Mouse (Mus musculus) heart, postnatal 0 days (tissue): ENCODE measurements at regions not wholly inside any gene's neighbourhood (a gene's known extent, or its start where the extent isn't known, plus 50 kb on each side); places are given as distances from the start of the nearest gene placed in this dataset.

Experiments
- ATAC-seq: fragments of 200-750 bp; cut with Nextera tagmentation; 2 replicates; pipeline ENCODE4 v1.8.0; 2017; ENCODE audit warnings: low read depth, moderate number of reproducible peaks, moderate library complexity; ENCODE audit not compliant: insufficient read depth
- DNase-seq: peaks from one replicate; pipeline ENCODE4 v3.0.0-alpha.2; 2016; ENCODE audit warnings: low spot score
- H3K27ac ChIP-seq: fragments of 300-500 bp; sonication (generic); 2 replicates; pipeline ENCODE4 v1.5.1; 2014; ENCODE audit warnings: low read depth, mild to moderate bottlenecking
- H3K27me3 ChIP-seq: fragments of 300-500 bp; sonication (generic); 2 replicates; pipeline ENCODE4 v1.6.1; 2014; ENCODE audit warnings: low read length, mixed read lengths; ENCODE audit not compliant: control insufficient read depth, insufficient read depth
- H3K36me3 ChIP-seq: fragments of 300-500 bp; sonication (generic); replicated peaks from 2 replicates; pipeline ENCODE4 v1.6.1; 2014; ENCODE audit warnings: low read length, mixed read lengths; ENCODE audit not compliant: control insufficient read depth, insufficient read depth
- H3K4me1 ChIP-seq: fragments of 300-500 bp; sonication (generic); 2 replicates; pipeline ENCODE4 v1.6.1; 2014; ENCODE audit warnings: antibody characterized with exemption; ENCODE audit not compliant: control insufficient read depth, insufficient read depth
- H3K4me2 ChIP-seq: fragments of 300-500 bp; sonication (generic); 2 replicates; pipeline ENCODE4 v1.6.1; 2014; ENCODE audit warnings: low read depth, mild to moderate bottlenecking, low read length, moderate library complexity
- H3K4me3 ChIP-seq: fragments of 300-500 bp; sonication (generic); 2 replicates; pipeline ENCODE4 v1.5.1; 2014; ENCODE audit warnings: low read depth, low read length
- H3K9ac ChIP-seq: fragments of 300-500 bp; sonication (generic); replicated peaks from 2 replicates; pipeline ENCODE4 v1.6.1; 2014; ENCODE audit warnings: low read depth, low read length, mixed read lengths
- H3K9me3 ChIP-seq: fragments of 300-500 bp; sonication (generic); replicated peaks from 2 replicates; pipeline ENCODE4 v1.6.1; 2016; ENCODE audit warnings: low read length; ENCODE audit not compliant: control insufficient read depth
- CTCF ChIP-seq: IDR thresholded peaks from 2 replicates; pipeline ENCODE4 v1.5.1; 2016; ENCODE audit warnings: antibody characterized with exemption, control low read depth, low read depth
- EP300 ChIP-seq: IDR thresholded peaks from 2 replicates; pipeline ENCODE4 v1.6.1; 2016; ENCODE audit warnings: antibody characterized with exemption, low read depth
- WGBS: fragments of 180-500 bp; shearing (Covaris S2); extraction: QIAGEN DNeasy Blood & Tissue Kit; methylation state at CpG from one replicate; pipeline ENCODE4 v1.1.7; 2014; 5-methylcytosine and 5-hydroxymethylcytosine counted together

GRCm38 (mm10) chr11:45642142-45642756, 209.6 kb upstream of the Clint1 start:
- TF ChIP-seq CTCF (no peak), EP300 (no peak)
- WGBS = 79% methylated on average over 9 of the region's 9 CpGs
- Histone ChIP-seq H3K9ac (no peak overlapping the region), H3K27me3 (no peaks in the 10 kb centered on the region), H3K4me2 (no peak overlapping the region), H3K4me1 (no peaks in the 10 kb centered on the region), H3K27ac (no peak overlapping the region), H3K4me3 (no peak overlapping the region), H3K9me3 (no peaks in the 10 kb centered on the region), H3K36me3 (no peaks in the 10 kb centered on the region)
- no peak for DNase-seq
- no peak for ATAC-seq

- TF ChIP-seq CTCF (no peak), EP300 (no peak)
- no peak overlapping the region for H3K9ac ChIP-seq
- H3K36me3 ChIP-seq = no peaks in the 10 kb centered on the region
- no peak for ATAC-seq
- no peak overlapping the region for H3K27ac ChIP-seq
- no peak overlapping the region for H3K4me2 ChIP-seq
- DNase-seq = no peak
- no peaks in the 10 kb centered on the region for H3K9me3 ChIP-seq
- H3K4me3 ChIP-seq = no peak overlapping the region
- WGBS = 76% methylated on average over 12 of the region's 12 CpGs
- no peaks in the 10 kb centered on the region for H3K27me3 ChIP-seq
- no peaks in the 10 kb centered on the region for H3K4me1 ChIP-seq
These were observed 208.1 kb upstream of the Clint1 start for GRCm38 (mm10) chr11:45643629-45644325.

- Histone ChIP-seq H3K9me3 (no peaks in the 10 kb centered on the region), H3K4me2 (no peak overlapping the region), H3K27ac (no peak overlapping the region), H3K4me1 (no peaks in the 10 kb centered on the region), H3K27me3 (no peaks in the 10 kb centered on the region), H3K4me3 (no peak overlapping the region), H3K36me3 (no peaks in the 10 kb centered on the region), H3K9ac (no peak overlapping the region)
- WGBS = 58% methylated on average over 3 of the region's 3 CpGs
- ATAC-seq (no peak), DNase-seq (no peak)
- TF ChIP-seq CTCF = no peak
- TF ChIP-seq EP300 = no peak
These were observed 206.0 kb upstream of the Clint1 start for GRCm38 (mm10) chr11:45645815-45646214.

GRCm38 (mm10) chr11:45647888-45648287, 204.0 kb upstream of the Clint1 start:
- 73% methylated on average over 3 of the region's 3 CpGs for WGBS
- TF ChIP-seq EP300 = no peak
- peak; percentile 28 for TF ChIP-seq CTCF

GRCm38 (mm10) chr11:45656260-45656659, 195.6 kb upstream of the Clint1 start:
- Histone ChIP-seq H3K4me3 (no peak overlapping the region), H3K36me3 (no peaks in the 10 kb centered on the region), H3K9ac (no peak overlapping the region), H3K9me3 (no peaks in the 10 kb centered on the region), H3K4me1 (no peaks in the 10 kb centered on the region), H3K27ac (no peak overlapping the region), H3K27me3 (no peaks in the 10 kb centered on the region), H3K4me2 (no peak overlapping the region)
- no peak for TF ChIP-seq EP300
- no peak for TF ChIP-seq CTCF
- DNase-seq (no peak), ATAC-seq (no peak)
- 81% methylated on average over 4 of the region's 4 CpGs for WGBS

More at GRCm38 (mm10) chr11:45647888-45648287, 204.0 kb upstream of the Clint1 start:
- ATAC-seq = no peak
- Histone ChIP-seq H3K9ac (no peak overlapping the region), H3K36me3 (no peaks in the 10 kb centered on the region), H3K4me2 (no peak overlapping the region), H3K9me3 (no peaks in the 10 kb centered on the region), H3K4me1 (no peaks in the 10 kb centered on the region), H3K27ac (no peak overlapping the region), H3K4me3 (no peak overlapping the region), H3K27me3 (no peaks in the 10 kb centered on the region)
- no peak for DNase-seq
